Mouse (Mus musculus) left cerebral cortex, adult 8-10 months (tissue): ENCODE measurements at regions not wholly inside any gene's neighbourhood (a gene's known extent, or its start where the extent isn't known, plus 50 kb on each side); places are given as distances from the start of the nearest gene placed in this dataset.
A peak's percentile ranks its signal among the peaks of the same experiment; 100 is the strongest.

Experiments
- DNase-seq, 2 experiments: peaks; one replicate each; pipeline ENCODE4 v3.0.0; 2022; ENCODE audit warnings: low spot score in 2 of 2

GRCm38 (mm10) chr3:155979636-155980035, 582.0 kb upstream of the Negr1 start:
- DNase-seq = no peak

GRCm38 (mm10) chr3:155994044-155994443, 567.5 kb upstream of the Negr1 start:
- DNase-seq = no peak

- DNase-seq = no peak
Measured at GRCm38 (mm10) chr3:156017676-156018230, 543.8 kb upstream of the Negr1 start.

- no peak for DNase-seq
Measured at GRCm38 (mm10) chr3:156028602-156029188, 532.9 kb upstream of the Negr1 start.

- no peak for DNase-seq
Measured at GRCm38 (mm10) chr3:156070257-156070656, 491.3 kb upstream of the Negr1 start.

GRCm38 (mm10) chr3:156082268-156082667, 479.3 kb upstream of the Negr1 start:
- no peak for DNase-seq

GRCm38 (mm10) chr3:156093689-156094088, 467.9 kb upstream of the Negr1 start:
- no peak for DNase-seq

- no peak for DNase-seq
Measured at GRCm38 (mm10) chr3:156094990-156095389, 466.6 kb upstream of the Negr1 start.

- no peak for DNase-seq
Measured at GRCm38 (mm10) chr3:156105788-156106187, 455.8 kb upstream of the Negr1 start.

- no peak for DNase-seq
Measured at GRCm38 (mm10) chr3:156120341-156120740, 441.3 kb upstream of the Negr1 start.

GRCm38 (mm10) chr3:156131598-156131997, 430.0 kb upstream of the Negr1 start:
- DNase-seq = no peak

- DNase-seq = no peak
Measured at GRCm38 (mm10) chr3:156141355-156141754, 420.2 kb upstream of the Negr1 start.

- no peak for DNase-seq
Measured at GRCm38 (mm10) chr3:156149322-156149721, 412.3 kb upstream of the Negr1 start.

- no peak for DNase-seq
Measured at GRCm38 (mm10) chr3:156170076-156170475, 391.5 kb upstream of the Negr1 start.

GRCm38 (mm10) chr3:156198688-156199087, 362.9 kb upstream of the Negr1 start:
- no peak for DNase-seq

GRCm38 (mm10) chr3:156199749-156200467, 361.7 kb upstream of the Negr1 start:
- no peak for DNase-seq

- DNase-seq = no peak
Measured at GRCm38 (mm10) chr3:156205246-156205645, 356.3 kb upstream of the Negr1 start.

- no peak for DNase-seq
Measured at GRCm38 (mm10) chr3:156208420-156208819, 353.2 kb upstream of the Negr1 start.

- no peak for DNase-seq
Measured at GRCm38 (mm10) chr3:156210827-156211226, 350.8 kb upstream of the Negr1 start.

GRCm38 (mm10) chr3:156214823-156215222, 346.8 kb upstream of the Negr1 start:
- DNase-seq = no peak

- peak in 1 of 2 experiments; percentile 9 for DNase-seq
Measured at GRCm38 (mm10) chr3:156232111-156232510, 329.5 kb upstream of the Negr1 start.

- no peak for DNase-seq
Measured at GRCm38 (mm10) chr3:156235955-156236354, 325.6 kb upstream of the Negr1 start.
